Mouse (Mus musculus): ENCODE results near the gene Vps26a. TPM values are rescaled to one million over a fixed set of nuclear protein-coding genes. Genes with fewer than 3 reads are reported as not detected.
A peak's percentile ranks its signal among the peaks of the same experiment; 100 is the strongest.

Gene Vps26a
- total RNA-seq, 2 experiments from 2014 or later = 50.5 to 53.9 TPM

GRCm38 (mm10) chr10:62421127-62421526 is 65.5 kb downstream of the Vps26a start:
- DNase-seq = peak; percentile 15 to 27
- intact Hi-C loops (cut with DNase I) = no loop called here

- no peak for DNase-seq
- intact Hi-C loops (cut with DNase I) = no loop called here
Observed at GRCm38 (mm10) chr10:62420399-62420798, 66.2 kb downstream of the Vps26a start.

GRCm38 (mm10) chr10:62419422-62419821 is 67.2 kb downstream of the Vps26a start:
- intact Hi-C loops (cut with DNase I) = no loop called here
- no peak for DNase-seq

- intact Hi-C loops (cut with DNase I) = no loop called here
- DNase-seq = no peak
Observed at GRCm38 (mm10) chr10:62418831-62419356, 67.7 kb downstream of the Vps26a start.

- no peak for DNase-seq
- intact Hi-C loops (cut with DNase I) = no loop called here
Observed at GRCm38 (mm10) chr10:62413606-62413982, 73.0 kb downstream of the Vps26a start.

GRCm38 (mm10) chr10:62412906-62413605 is 73.5 kb downstream of the Vps26a start:
- intact Hi-C loops (cut with DNase I) = no loop called here
- no peak for DNase-seq

GRCm38 (mm10) chr10:62411431-62412410 is 74.9 kb downstream of the Vps26a start:
- DNase-seq = no peak

GRCm38 (mm10) chr10:62410943-62411342 is 75.7 kb downstream of the Vps26a start:
- DNase-seq = peak; percentile 71 to 83
- intact Hi-C loops (cut with DNase I) = loop anchor here (1.0 to 2.0 kb wide), 2 partner anchors 136 to 224 kb away; no protein-coding TSS in a partner anchor

More at GRCm38 (mm10) chr10:62411431-62412410, 74.9 kb downstream of the Vps26a start:
- intact Hi-C loops (cut with DNase I) = loop anchor here (1.0 to 2.0 kb wide), 2 partner anchors 136 to 225 kb away; no protein-coding TSS in a partner anchor

Other genes with a start within 250 kb of the Vps26a start
- not detected for gene Tacr2, start 234.4 kb downstream of the Vps26a start, total RNA-seq (2021)
- 100 to 1,000 TPM; 167 to 178 TPM for gene Hk1, start 106.9 kb downstream of the Vps26a start, total RNA-seq (2021)
- not detected for gene Hkdc1, start 64.3 kb downstream of the Vps26a start, total RNA-seq (2021)
- gene 4930507D05Rik, start 37.3 kb downstream of the Vps26a start, total RNA-seq (2021) = under 1 TPM; 0.27 to 0.45 TPM
- gene Supv3l1, start 37.1 kb downstream of the Vps26a start, total RNA-seq (2021) = 10 to 100 TPM; 35.6 to 39.2 TPM
- gene Srgn, start 40.6 kb upstream of the Vps26a start, total RNA-seq (2021) = 10 to 100 TPM; 31.1 to 33.4 TPM
- 10 to 100 TPM; 36.0 to 36.5 TPM for gene Kif1bp, start 91.7 kb upstream of the Vps26a start, total RNA-seq (2021)
- gene Ddx21, start 115.5 kb upstream of the Vps26a start, total RNA-seq (2021) = 10 to 100 TPM; 36.6 to 38.2 TPM
- 10 to 100 TPM; 78.8 to 80.0 TPM for gene Ddx50, start 164.4 kb upstream of the Vps26a start, total RNA-seq (2021)
- gene Stox1, start 239.3 kb upstream of the Vps26a start, total RNA-seq (2021) = 1 to 10 TPM; 1.1 to 2.4 TPM

All from heart, postnatal 10 days (tissue).